Mouse (Mus musculus) liver, postnatal 0 days (tissue): Measurements from ENCODE around the gene Zfp239.

Experiments used
- CTCF ChIP-seq: sonication (generic); IDR thresholded peaks from 2 replicates; pipeline ENCODE4 v1.5.1; 2016; ENCODE audit warnings: antibody characterized with exemption, low read depth
- EP300 ChIP-seq: IDR thresholded peaks from 2 replicates; pipeline ENCODE4 v1.6.1; 2016; ENCODE audit warnings: antibody characterized with exemption, low read depth, mild to moderate bottlenecking

DNA sequence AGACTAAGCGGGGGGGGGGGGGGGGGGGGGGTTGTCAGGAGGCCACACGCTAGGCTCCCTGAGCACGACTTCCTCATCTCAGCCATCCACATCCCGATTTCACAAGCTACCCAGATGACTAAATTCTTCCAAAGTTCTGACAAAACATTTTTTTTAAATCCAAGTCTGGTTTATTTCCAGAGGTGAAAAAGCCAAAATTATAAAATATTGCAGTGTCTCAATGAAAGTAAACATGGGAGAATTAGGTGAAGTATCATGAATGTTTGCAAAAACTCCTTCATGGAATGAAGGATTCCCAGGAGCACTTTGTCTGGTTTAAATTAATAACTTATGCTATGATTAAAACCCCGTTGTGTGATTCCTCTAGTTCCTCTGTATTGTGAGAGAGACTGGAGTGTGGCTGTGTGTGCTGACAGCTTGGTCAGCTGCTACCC, 44.8 kb upstream of the Zfp239 start:
- TF ChIP-seq CTCF, result no peak
- no peak for TF ChIP-seq EP300
